16 mouse cellular contexts compared by ENCODE assay signal in genomic region chr17:80754589-80754988, GRCm38 (mm10). TPM values are rescaled to one million over a fixed set of nuclear protein-coding genes. Genes with fewer than 3 reads are reported as not detected.
A peak's percentile ranks its signal among the peaks of the same experiment; 100 is the strongest.
DNase-seq lines count a peak whose midpoint lies in the region; ATAC-seq and TF ChIP-seq lines count a peak whose summit lies in the region.
"Had no signal": no experiment of that assay in that cellular context is flagged by ENCODE, and none has a peak within 500 bp of the region (broad histone marks: within the 10 kb centered on the region; RNA-seq: fewer than 3 reads in every experiment).

No protein-coding gene starts in this region.

- no peak overlapping the region for H3K4me3 ChIP-seq in kidney, embryonic 16.5 days (ENCODE audit: low read length)
- no peak overlapping the region for H3K4me3 ChIP-seq in testis, adult 2 months (ENCODE audit: control insufficient read depth, low read depth, low read length)
- H3K4me3 ChIP-seq: liver, embryonic 12.5 days; neural tube, embryonic 13.5 days had no signal

- no peak for TF ChIP-seq POLR2A in testis, adult 2 months (IDR thresholded peaks at IDR 0.05; ENCODE audit: control insufficient read depth, low read depth, low read length)

- H3K27ac ChIP-seq in kidney, embryonic 16.5 days (ENCODE audit: low read length), result peak overlapping the region; percentile 46; the same call in 1 of the 2 replicates
- peak overlapping the region; percentile 58; the same call in 1 of the 2 replicates for H3K27ac ChIP-seq in testis, adult 2 months (ENCODE audit: control insufficient read depth, insufficient read depth, low read depth, low read length)
- H3K27ac ChIP-seq: liver, embryonic 12.5 days; neural tube, embryonic 13.5 days had no signal

- H3K4me2 ChIP-seq in kidney, embryonic 16.5 days (replicated peaks; ENCODE audit: low read depth, low read length), result no peak overlapping the region
- H3K4me2 ChIP-seq: liver, embryonic 12.5 days; neural tube, embryonic 13.5 days had no signal

- no peak for TF ChIP-seq CTCF in testis, adult 2 months (IDR thresholded peaks at IDR 0.05; ENCODE audit: control insufficient read depth, insufficient read depth, insufficient replicate concordance, low read depth, low read length)

- DNase-seq in frontal cortex, postnatal 36 days (ENCODE audit: low spot score in 2 of 2), result no peak
- DNase-seq in kidney, postnatal 10 days, result no peak
- no peak for DNase-seq in testis, postnatal 14 days (ENCODE audit: low spot score)
- no peak for DNase-seq in cerebellum, adult 9-10 months
- DNase-seq in layer of hippocampus, adult 11-12 months (ENCODE audit: low spot score), result no peak
- DNase-seq: gastrocnemius, postnatal 25 days; heart, postnatal 10 days; thymus, adult 18-20 months had no signal

- peak overlapping the region; percentile 31 for H3K9ac ChIP-seq in kidney, embryonic 16.5 days (replicated peaks; ENCODE audit: low read length)
- H3K9ac ChIP-seq: liver, embryonic 12.5 days; neural tube, embryonic 13.5 days had no signal

- ATAC-seq in frontal cortex, adult (ENCODE audit: low TSS enrichment), result peak; percentile 39; the same call in 1 of the 2 replicates
- no peak for ATAC-seq in kidney, embryonic 16.5 days (ENCODE audit: low FRiP score, low TSS enrichment)
- ATAC-seq: forebrain, embryonic 16.5 days; hindbrain, embryonic 16.5 days; liver, embryonic 12.5 days had no signal

- H3K36me3 ChIP-seq in kidney, embryonic 16.5 days (ENCODE audit: insufficient read depth, low read length), result no peaks in the 10 kb centered on the region
- no peaks in the 10 kb centered on the region for H3K36me3 ChIP-seq in testis, adult 2 months (ENCODE audit: control insufficient read depth, insufficient read depth, low read length)
- H3K36me3 ChIP-seq: G1E; liver, embryonic 12.5 days; neural tube, embryonic 13.5 days had no signal

- H3K27me3 ChIP-seq in kidney, embryonic 16.5 days (ENCODE audit: insufficient read depth, low read length), result no peaks in the 10 kb centered on the region
- no peaks in the 10 kb centered on the region for H3K27me3 ChIP-seq in testis, adult 2 months (ENCODE audit: control insufficient read depth, insufficient read depth, low read length)
- H3K27me3 ChIP-seq: liver, embryonic 12.5 days; neural tube, embryonic 13.5 days had no signal

- H3K9me3 ChIP-seq in kidney, embryonic 16.5 days (ENCODE audit: low read length), result 0 out of 2 replicates have a peak, but pooled peaks cover 4% of the 10 kb centered on the region
- H3K9me3 ChIP-seq: liver, embryonic 12.5 days; neural tube, embryonic 13.5 days had no signal

- 32% methylated on average over 8 of the region's 8 CpGs for WGBS in kidney, embryonic 16.5 days

- peaks cover 24% of the 10 kb centered on the region for H3K4me1 ChIP-seq in kidney, embryonic 16.5 days (ENCODE audit: insufficient read depth, low read length)
- no peaks in the 10 kb centered on the region for H3K4me1 ChIP-seq in testis, adult 2 months (ENCODE audit: control insufficient read depth, insufficient read depth, low read length)
- H3K4me1 ChIP-seq: liver, embryonic 12.5 days had no signal

RNA-seq across cellular contexts. Expression of gene Map4k3, which starts 26.3 kb away (rescaled TPM):
- 22.8 and 23.4 TPM in 2 replicates for polyA plus RNA-seq in kidney, embryonic 16.5 days (2015; fragmentation: Nextera tagmentation; extraction: Ambion mirVana)
- 12.9 and 14.4 TPM in 2 replicates for polyA plus RNA-seq in testis, adult 2 months (2012; rRNA removed)
- polyA plus RNA-seq: G1E had no signal
